Mouse (Mus musculus): Measurements from ENCODE around the gene Pcyt1b. TPM values are rescaled to one million over a fixed set of nuclear protein-coding genes. Genes with fewer than 3 reads are reported as not detected.

Pcyt1b gene
- polyA plus RNA-seq, 2 experiments = 2.1 to 3.4 TPM

GRCm38 (mm10) chrX:93697596-93697995, 42.9 kb downstream of the Pcyt1b start:
- H3K9me3 ChIP-seq (ENCODE audit: control insufficient read depth, low read length) = no peaks in the 10 kb centered on the region
- no peak overlapping the region for H3K9ac ChIP-seq (ENCODE audit: low read depth, low read length, severe bottlenecking)
- no peak for TF ChIP-seq POLR2A (IDR thresholded peaks at IDR 0.05; ENCODE audit: borderline replicate concordance, extremely low read depth, insufficient read depth, insufficient read length)
- no peaks in the 10 kb centered on the region for H3K4me1 ChIP-seq (ENCODE audit: control insufficient read depth, insufficient read depth, low read length)
- no peak overlapping the region for H3K4me2 ChIP-seq (replicated peaks; ENCODE audit: low read depth, low read length, severe bottlenecking)
- ATAC-seq (ENCODE audit: low FRiP score, low read depth) (no peak), DNase-seq (ENCODE audit: low spot score) (no peak)
- no peak overlapping the region for H3K27ac ChIP-seq (replicated peaks; ENCODE audit: low read depth, low read length)
- H3K27me3 ChIP-seq (ENCODE audit: control insufficient read depth, insufficient read depth, low read length) = no peaks in the 10 kb centered on the region
- WGBS = 78% methylated on average over 1 of the region's 1 CpGs
- no peak overlapping the region for H3K4me3 ChIP-seq (replicated peaks; ENCODE audit: low read length)
- no peaks in the 10 kb centered on the region for H3K36me3 ChIP-seq (ENCODE audit: control insufficient read depth, insufficient read depth, low read length)

- WGBS = 49% methylated on average over 8 of the region's 8 CpGs
- no peak overlapping the region for H3K4me2 ChIP-seq (replicated peaks; ENCODE audit: low read depth, low read length, severe bottlenecking)
- 0 out of 2 replicates have a peak, but pooled peaks have one; percentile 30 for ATAC-seq (ENCODE audit: low FRiP score, low read depth)
These were observed 46.0 kb downstream of the Pcyt1b start for GRCm38 (mm10) chrX:93700528-93701225.

GRCm38 (mm10) chrX:93712566-93712965, 57.9 kb downstream of the Pcyt1b start:
- Histone ChIP-seq H3K27me3 (ENCODE audit: control insufficient read depth, insufficient read depth, low read length) (no peaks in the 10 kb centered on the region), H3K36me3 (ENCODE audit: control insufficient read depth, insufficient read depth, low read length) (no peaks in the 10 kb centered on the region), H3K9ac (ENCODE audit: low read depth, low read length, severe bottlenecking) (no peak overlapping the region), H3K4me3 (replicated peaks; ENCODE audit: low read length) (no peak overlapping the region), H3K9me3 (ENCODE audit: control insufficient read depth, low read length) (no peaks in the 10 kb centered on the region), H3K27ac (replicated peaks; ENCODE audit: low read depth, low read length) (no peak overlapping the region), H3K4me1 (ENCODE audit: control insufficient read depth, insufficient read depth, low read length) (no peaks in the 10 kb centered on the region), H3K4me2 (replicated peaks; ENCODE audit: low read depth, low read length, severe bottlenecking) (no peak overlapping the region)
- DNase-seq (ENCODE audit: low spot score) (no peak), ATAC-seq (ENCODE audit: low FRiP score, low read depth) (no peak)
- WGBS = 70% methylated on average over 1 of the region's 1 CpGs
- no peak for TF ChIP-seq POLR2A (IDR thresholded peaks at IDR 0.05; ENCODE audit: borderline replicate concordance, extremely low read depth, insufficient read depth, insufficient read length)

More at GRCm38 (mm10) chrX:93700528-93701225, 46.0 kb downstream of the Pcyt1b start:
- DNase-seq (ENCODE audit: low spot score) = peak; percentile 71
- Histone ChIP-seq H3K27me3 (ENCODE audit: control insufficient read depth, insufficient read depth, low read length) (no peaks in the 10 kb centered on the region), H3K4me3 (replicated peaks; ENCODE audit: low read length) (no peak overlapping the region), H3K27ac (replicated peaks; ENCODE audit: low read depth, low read length) (no peak overlapping the region), H3K36me3 (ENCODE audit: control insufficient read depth, insufficient read depth, low read length) (no peaks in the 10 kb centered on the region), H3K4me1 (ENCODE audit: control insufficient read depth, insufficient read depth, low read length) (no peaks in the 10 kb centered on the region), H3K9me3 (ENCODE audit: control insufficient read depth, low read length) (no peaks in the 10 kb centered on the region), H3K9ac (ENCODE audit: low read depth, low read length, severe bottlenecking) (no peak overlapping the region)
- no peak for TF ChIP-seq POLR2A (IDR thresholded peaks at IDR 0.05; ENCODE audit: borderline replicate concordance, extremely low read depth, insufficient read depth, insufficient read length)

GRCm38 (mm10) chrX:93729529-93729928, 74.9 kb downstream of the Pcyt1b start:
- Histone ChIP-seq H3K4me1 (ENCODE audit: control insufficient read depth, insufficient read depth, low read length) (no peaks in the 10 kb centered on the region), H3K9me3 (ENCODE audit: control insufficient read depth, low read length) (no peaks in the 10 kb centered on the region), H3K4me2 (replicated peaks; ENCODE audit: low read depth, low read length, severe bottlenecking) (no peak overlapping the region), H3K36me3 (ENCODE audit: control insufficient read depth, insufficient read depth, low read length) (no peaks in the 10 kb centered on the region), H3K27me3 (ENCODE audit: control insufficient read depth, insufficient read depth, low read length) (no peaks in the 10 kb centered on the region), H3K4me3 (replicated peaks; ENCODE audit: low read length) (no peak overlapping the region), H3K9ac (ENCODE audit: low read depth, low read length, severe bottlenecking) (no peak overlapping the region), H3K27ac (replicated peaks; ENCODE audit: low read depth, low read length) (no peak overlapping the region)
- no peak for TF ChIP-seq POLR2A (IDR thresholded peaks at IDR 0.05; ENCODE audit: borderline replicate concordance, extremely low read depth, insufficient read depth, insufficient read length)
- 84% methylated on average over 1 of the region's 1 CpGs for WGBS
- ATAC-seq (ENCODE audit: low FRiP score, low read depth) (no peak), DNase-seq (ENCODE audit: low spot score) (no peak)

GRCm38 (mm10) chrX:93730854-93731253, 76.2 kb downstream of the Pcyt1b start:
- no peaks in the 10 kb centered on the region for H3K4me1 ChIP-seq (ENCODE audit: control insufficient read depth, insufficient read depth, low read length)
- 91% methylated on average over 8 of the region's 8 CpGs for WGBS
- TF ChIP-seq POLR2A (IDR thresholded peaks at IDR 0.05; ENCODE audit: borderline replicate concordance, extremely low read depth, insufficient read depth, insufficient read length) = no peak
- no peaks in the 10 kb centered on the region for H3K27me3 ChIP-seq (ENCODE audit: control insufficient read depth, insufficient read depth, low read length)
- no peak overlapping the region for H3K4me2 ChIP-seq (replicated peaks; ENCODE audit: low read depth, low read length, severe bottlenecking)
- H3K9me3 ChIP-seq (ENCODE audit: control insufficient read depth, low read length) = no peaks in the 10 kb centered on the region
- no peak overlapping the region for H3K9ac ChIP-seq (ENCODE audit: low read depth, low read length, severe bottlenecking)
- no peaks in the 10 kb centered on the region for H3K36me3 ChIP-seq (ENCODE audit: control insufficient read depth, insufficient read depth, low read length)
- ATAC-seq (ENCODE audit: low FRiP score, low read depth) (no peak), DNase-seq (ENCODE audit: low spot score) (no peak)
- H3K27ac ChIP-seq (replicated peaks; ENCODE audit: low read depth, low read length) = no peak overlapping the region
- H3K4me3 ChIP-seq (replicated peaks; ENCODE audit: low read length) = no peak overlapping the region
